Mouse (Mus musculus) kidney, postnatal 25 days (tissue): ENCODE measurements around the gene Cyp2c68.
"Not testable (repeated sequence)": the region's sequence is repeated elsewhere in the genome, so short reads cannot be mapped to it uniquely, and the experiment has no call there.

Experiments used
- DNase-seq, 2 experiments: peaks; one replicate each; pipeline ENCODE4 v3.0.0; 2021; ENCODE audit warnings: mixed read lengths in 2 of 2

Gene Cyp2c68

GRCm38 (mm10) chr19:39740920-39741319, at the start of gene Cyp2c68:
Cyp2c68 (minus strand) TSS chr19:39741054.
- DNase-seq: no peak

DNA sequence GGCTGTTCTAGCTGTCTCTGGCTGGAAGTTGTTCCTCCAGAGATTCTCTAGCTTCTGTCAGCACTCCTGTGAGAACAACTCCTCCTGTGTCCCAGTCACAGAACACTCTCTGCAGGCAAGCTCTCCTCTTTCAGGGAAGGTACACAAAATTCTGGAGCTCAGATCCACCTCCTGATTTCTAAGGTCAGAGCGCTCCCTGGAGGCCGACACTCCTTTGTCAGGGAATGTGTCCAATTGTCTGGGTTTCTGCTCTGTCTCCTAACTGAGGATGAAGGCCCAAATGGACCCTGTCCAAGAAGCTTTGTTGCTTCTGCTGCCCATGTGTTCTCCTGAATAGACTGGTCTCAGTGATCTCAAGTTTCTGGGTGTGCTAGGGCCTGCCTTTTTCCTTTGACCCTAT, 44.6 kb upstream of the Cyp2c68 start:
- DNase-seq: peak in 1 of 2 experiments; percentile 24

DNA sequence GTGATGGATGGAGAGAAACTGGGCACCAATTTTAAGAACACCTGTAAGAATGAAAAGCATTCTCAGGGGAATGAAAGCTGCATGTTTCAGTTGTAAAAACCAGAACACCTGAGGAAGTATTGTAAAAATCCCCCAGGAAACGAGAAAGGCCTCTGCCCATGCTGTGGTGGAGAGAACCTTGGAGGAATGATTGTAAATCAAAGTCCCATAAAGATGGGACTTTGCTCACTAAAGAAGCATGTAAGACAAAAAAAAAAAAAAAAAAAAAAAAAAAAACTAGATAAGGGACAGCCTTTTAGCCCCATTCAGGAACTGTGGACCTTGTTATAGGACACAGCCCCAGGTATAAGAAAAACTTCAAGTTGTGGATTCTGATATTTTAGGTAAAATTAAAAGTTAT, 4.5 kb upstream of the Cyp2c68 start:
- DNase-seq: no peak

DNA sequence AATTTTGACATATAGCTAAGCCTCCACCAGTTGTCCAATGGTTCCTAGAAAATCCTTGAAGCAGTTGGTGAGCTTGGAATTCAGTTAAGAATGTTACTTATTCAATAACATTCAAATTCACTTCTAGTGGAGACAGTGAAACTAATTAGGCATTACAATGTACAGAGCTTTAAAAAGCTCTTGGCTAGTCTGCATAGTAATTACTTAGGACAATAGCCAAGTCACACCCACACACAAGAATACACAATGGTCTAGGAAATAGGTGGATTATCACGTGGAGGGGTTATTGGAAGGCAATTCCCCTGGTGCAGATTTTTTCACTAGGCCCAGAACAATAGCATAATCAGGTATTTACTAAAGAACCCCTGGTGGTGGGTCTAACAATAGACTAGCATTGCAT, 3.5 kb upstream of the Cyp2c68 start:
- not testable (repeated sequence) for DNase-seq

DNA sequence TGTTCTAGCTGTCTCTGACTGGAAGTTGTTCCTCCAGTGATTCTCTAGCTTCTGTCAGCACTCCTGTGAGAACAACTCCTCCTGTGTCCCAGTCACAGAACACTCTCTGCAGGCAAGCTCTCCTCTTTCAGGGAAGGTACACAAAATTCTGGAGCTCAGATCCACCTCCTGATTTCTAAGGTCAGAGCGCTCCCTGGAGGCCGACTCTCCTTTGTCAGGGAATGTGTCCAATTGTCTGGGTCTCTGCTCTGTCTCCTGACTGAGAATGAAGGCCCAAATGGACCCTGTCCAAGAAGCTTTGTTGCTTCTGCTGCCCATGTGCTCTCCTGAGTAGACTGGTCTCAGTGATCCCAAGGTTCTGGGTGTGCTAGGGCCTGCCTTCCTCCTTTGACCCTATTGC, 29.7 kb downstream of the Cyp2c68 start:
- peak in 1 of 2 experiments; percentile 4 for DNase-seq

GRCm38 (mm10) chr19:39665650-39666049, 75.2 kb downstream of the Cyp2c68 start:
- not testable (repeated sequence) for DNase-seq

DNA sequence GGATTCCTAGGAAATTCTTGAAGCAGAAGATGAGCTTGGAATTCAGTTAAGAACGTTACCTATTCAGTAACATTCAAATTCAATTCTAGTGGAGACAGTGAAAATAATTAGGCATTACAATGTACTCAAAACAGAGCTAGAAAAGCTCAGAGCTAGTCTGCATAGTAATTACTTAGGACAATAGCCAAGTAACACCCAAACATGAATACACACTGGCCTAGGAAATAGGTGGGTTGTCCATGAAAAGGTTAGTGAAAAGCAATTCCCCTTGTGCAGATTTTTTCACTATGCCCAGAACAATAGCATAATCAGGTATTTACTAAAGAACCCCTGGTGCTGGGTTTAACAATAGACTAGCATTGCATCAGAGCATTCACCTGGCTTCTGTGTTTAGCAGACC, 88.5 kb downstream of the Cyp2c68 start:
- DNase-seq: no peak

- DNase-seq: no peak
Measured at GRCm38 (mm10) chr19:39648938-39649337, 91.9 kb downstream of the Cyp2c68 start, which contains the start of gene Cyp2c67. Cyp2c67 (minus strand) TSS chr19:39649051.

GRCm38 (mm10) chr19:39647519-39647918, 93.3 kb downstream of the Cyp2c68 start:
- no peak for DNase-seq

DNA sequence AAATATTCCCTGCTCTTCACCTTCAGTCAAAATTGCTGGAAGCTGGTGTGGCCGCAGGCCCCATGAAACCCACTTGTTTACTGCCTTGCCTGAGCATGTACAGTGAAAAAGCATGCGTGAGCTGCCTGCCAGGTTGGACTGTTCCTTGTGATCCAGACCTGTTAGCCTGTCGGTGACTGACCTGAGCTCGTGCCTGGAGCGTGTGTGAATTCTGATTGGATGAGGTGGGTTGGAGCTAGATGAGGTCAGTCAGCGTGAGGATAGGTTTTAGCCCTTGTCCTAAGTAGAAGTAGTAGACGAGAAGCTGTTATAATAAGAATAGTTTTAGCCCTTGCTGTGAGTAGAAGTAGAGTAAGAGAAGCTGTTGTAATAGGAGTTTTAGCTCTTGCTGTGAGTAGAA, 96.3 kb downstream of the Cyp2c68 start:
- not testable (repeated sequence) for DNase-seq
